Mouse (Mus musculus) embryo, embryonic 11 days (tissue): ENCODE data around the gene Selplg.

Source experiments
- DNase-seq: peaks from one replicate; pipeline ENCODE4 v3.0.0-alpha.2; 2015

Selplg gene

GRCm38 (mm10) chr5:113853541-113853940 is 21.1 kb upstream of the Selplg start:
- DNase-seq: no peak

- no peak for DNase-seq
These were observed 20.0 kb upstream of the Selplg start for GRCm38 (mm10) chr5:113852463-113852862.

GRCm38 (mm10) chr5:113850680-113851230 is 18.3 kb upstream of the Selplg start:
- DNase-seq: no peak

GRCm38 (mm10) chr5:113847636-113848035 is 15.2 kb upstream of the Selplg start:
- no peak for DNase-seq

- no peak for DNase-seq
These were observed 14.2 kb upstream of the Selplg start for GRCm38 (mm10) chr5:113846656-113847055.

- no peak for DNase-seq
These were observed 13.2 kb upstream of the Selplg start for GRCm38 (mm10) chr5:113845627-113846026.

GRCm38 (mm10) chr5:113844721-113845120 is 12.3 kb upstream of the Selplg start:
- peak; percentile 69 for DNase-seq

GRCm38 (mm10) chr5:113844106-113844505 is 11.7 kb upstream of the Selplg start:
- DNase-seq: no peak

- no peak for DNase-seq
These were observed 10.5 kb upstream of the Selplg start for GRCm38 (mm10) chr5:113842906-113843305.

GRCm38 (mm10) chr5:113842244-113842643 is 9.8 kb upstream of the Selplg start:
- DNase-seq: no peak

GRCm38 (mm10) chr5:113841243-113842225 is 9.1 kb upstream of the Selplg start:
- DNase-seq: no peak

- no peak for DNase-seq
These were observed 8.0 kb upstream of the Selplg start for GRCm38 (mm10) chr5:113840443-113840842.

- no peak for DNase-seq
These were observed 4.5 kb upstream of the Selplg start for GRCm38 (mm10) chr5:113836961-113837360.

- no peak for DNase-seq
These were observed 988 bp upstream of the Selplg start for GRCm38 (mm10) chr5:113833316-113833947.

GRCm38 (mm10) chr5:113831741-113832140 is 703 bp downstream of the Selplg start:
- no peak for DNase-seq

- no peak for DNase-seq
These were observed 1.6 kb downstream of the Selplg start for GRCm38 (mm10) chr5:113830796-113831195.

- no peak for DNase-seq
These were observed 2.2 kb downstream of the Selplg start for GRCm38 (mm10) chr5:113830292-113830643.

GRCm38 (mm10) chr5:113829566-113830291 is 2.7 kb downstream of the Selplg start:
- DNase-seq: no peak

GRCm38 (mm10) chr5:113828481-113828880 is 4.0 kb downstream of the Selplg start:
- no peak for DNase-seq

- no peak for DNase-seq
These were observed 4.4 kb downstream of the Selplg start for GRCm38 (mm10) chr5:113827991-113828411.

- DNase-seq: no peak
These were observed 5.8 kb downstream of the Selplg start for GRCm38 (mm10) chr5:113826619-113827018.

- DNase-seq: no peak
These were observed 6.9 kb downstream of the Selplg start for GRCm38 (mm10) chr5:113825558-113825957.

GRCm38 (mm10) chr5:113824228-113824627 is 8.2 kb downstream of the Selplg start:
- no peak for DNase-seq
